Mouse (Mus musculus): ENCODE results near the gene Gm10318.

GRCm38 (mm10) chr10:77886007-77886747 lies 33.5 kb downstream of the Gm10318 start:
- TF ChIP-seq POLR2A (IDR thresholded peaks at IDR 0.05; ENCODE audit: insufficient read depth, low read depth, low read length) (no peak), EP300 (IDR thresholded peaks at IDR 0.05; ENCODE audit: insufficient read depth, low read depth, low read length) (no peak)
